Mouse (Mus musculus) testis, postnatal 14 days (tissue): ENCODE measurements around the gene Wnt2b.

Experiments used
- DNase-seq: peaks from one replicate; pipeline ENCODE4 v3.0.0; 2021; ENCODE audit warnings: low spot score

The Wnt2b gene

DNA sequence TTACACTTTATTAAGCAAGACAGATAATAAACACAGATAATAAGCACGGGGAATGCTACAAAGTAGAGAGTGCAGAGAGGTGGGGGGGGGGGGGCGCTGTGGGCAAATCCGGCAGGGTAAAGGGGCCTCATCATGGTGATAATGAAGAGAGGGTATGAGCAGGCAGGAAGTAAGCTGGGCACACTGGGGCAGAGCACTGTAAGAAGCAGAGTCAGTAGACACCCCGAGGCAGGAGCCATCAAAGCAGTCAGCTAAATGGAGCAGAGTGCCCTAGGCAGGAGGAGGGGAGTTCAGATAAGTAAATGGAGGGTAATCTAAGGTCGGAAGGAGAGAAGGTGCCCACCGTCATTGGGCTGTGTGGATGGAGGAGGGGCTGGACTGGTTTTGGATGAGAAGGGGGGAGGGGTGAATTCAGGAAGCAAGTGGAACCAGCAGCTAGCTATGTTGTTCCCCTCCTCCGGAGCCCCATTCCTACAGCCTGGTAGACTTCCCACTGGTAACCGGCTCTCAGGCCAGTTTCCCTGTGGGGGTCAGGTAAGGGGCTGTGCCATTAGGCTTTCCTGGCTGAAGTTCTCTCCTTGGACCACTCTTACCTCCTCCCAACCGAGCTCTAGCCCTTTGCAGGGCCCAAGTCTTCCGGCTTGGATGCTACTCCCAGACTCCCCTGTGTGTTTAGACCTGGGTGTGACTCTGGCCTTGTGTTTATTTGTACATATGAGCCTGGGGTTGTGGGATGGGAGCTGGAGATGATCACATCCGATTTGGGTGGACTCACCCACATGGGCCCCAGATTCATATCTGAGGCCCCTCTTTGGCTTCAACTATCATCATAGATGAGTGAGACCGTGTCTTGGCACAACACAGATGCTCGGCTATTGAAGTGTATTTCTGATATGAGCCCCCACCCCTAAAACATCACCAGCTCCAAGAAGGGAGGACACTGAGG is 1.9 kb upstream of the Wnt2b start:
- no peak for DNase-seq

DNA sequence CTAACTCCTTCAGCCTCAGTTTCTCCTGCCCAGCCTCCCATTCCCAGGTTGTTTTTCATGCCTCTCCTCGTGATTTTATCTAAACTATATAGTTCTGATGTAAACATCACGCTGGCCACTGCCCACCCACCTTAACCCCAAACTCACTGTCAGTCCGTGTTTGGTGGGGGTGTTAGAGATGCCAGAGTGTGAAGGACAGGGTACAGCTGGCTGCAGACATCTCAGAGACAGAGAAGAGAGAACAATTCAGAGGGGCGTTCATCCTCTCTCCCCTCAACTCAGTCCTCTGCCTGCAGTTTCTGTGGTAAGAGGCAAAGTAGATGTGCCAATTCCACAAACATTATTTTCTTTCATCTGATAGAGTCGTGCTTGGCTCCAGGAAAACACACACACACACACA is 1.1 kb upstream of the Wnt2b start:
- no peak for DNase-seq

DNA sequence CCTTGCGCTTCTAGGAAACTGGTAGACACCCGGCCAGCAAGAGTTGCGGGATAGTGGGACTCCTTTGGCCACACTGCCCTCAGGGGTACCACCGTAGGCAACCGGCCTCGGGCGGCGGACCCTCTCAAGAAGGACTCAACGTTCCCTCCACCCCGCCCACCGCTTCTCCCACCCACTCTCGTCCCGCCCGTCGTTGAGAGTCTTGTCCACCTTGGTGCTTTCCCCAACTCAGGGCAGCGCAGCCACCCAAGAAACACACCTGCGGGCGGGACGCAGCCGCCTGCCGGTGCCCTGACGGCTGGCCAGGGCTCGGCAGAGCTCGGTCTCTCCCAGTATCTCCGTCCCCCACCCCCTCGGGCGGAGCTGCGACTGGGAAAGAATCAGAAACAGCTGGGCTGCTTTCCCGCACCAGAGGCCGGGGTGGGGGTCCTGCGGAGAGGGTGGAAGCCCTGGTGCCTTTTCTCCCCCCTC is 455 bp upstream of the Wnt2b start:
- DNase-seq: no peak

DNA sequence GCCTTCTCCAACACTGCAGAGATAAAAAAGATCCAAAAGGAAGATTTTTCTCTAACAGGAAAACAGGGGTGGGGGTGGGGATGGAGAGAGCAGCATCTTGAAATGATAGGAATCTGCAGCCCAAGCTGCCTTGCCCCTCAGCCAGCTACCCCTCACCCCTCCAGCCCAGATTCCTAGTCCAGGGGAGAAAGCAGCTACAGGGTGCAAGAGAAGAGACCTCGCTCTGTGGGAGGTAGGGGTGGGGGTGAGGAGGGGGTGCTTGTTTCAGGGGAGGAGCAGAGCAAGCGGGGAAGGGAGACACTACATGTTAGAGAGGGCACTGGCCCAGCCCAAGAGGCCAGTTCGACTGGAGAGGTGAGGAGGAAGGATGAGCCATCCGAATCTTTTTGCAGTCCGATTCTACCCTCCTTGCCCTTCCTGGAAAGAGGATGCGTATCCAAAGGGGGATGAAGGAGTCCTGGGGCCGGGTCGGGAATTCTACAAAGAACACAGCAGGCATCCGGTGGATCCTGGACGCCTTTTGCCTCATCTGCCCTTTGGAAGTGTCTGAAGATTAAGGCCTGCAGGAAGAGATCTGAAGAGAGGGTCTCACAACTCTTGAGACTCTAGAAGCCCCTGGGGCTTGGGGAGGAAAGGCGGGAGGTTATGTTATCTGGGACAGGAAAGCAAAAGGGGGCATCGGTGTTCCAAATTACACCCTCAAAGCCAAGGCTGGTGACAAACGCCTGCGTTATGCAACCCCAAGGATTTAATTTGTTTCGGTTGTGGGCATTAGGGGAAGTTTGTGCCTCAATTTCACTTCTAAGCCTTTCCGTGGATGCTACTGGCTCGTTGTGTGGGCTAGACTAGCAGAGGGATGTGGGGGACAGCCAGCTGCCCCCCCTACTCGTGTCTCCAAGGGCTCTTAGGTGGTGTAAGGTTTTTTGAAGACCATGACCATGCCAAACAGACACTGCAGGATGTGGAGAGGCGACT is 1.4 kb downstream of the Wnt2b start:
- DNase-seq: no peak

DNA sequence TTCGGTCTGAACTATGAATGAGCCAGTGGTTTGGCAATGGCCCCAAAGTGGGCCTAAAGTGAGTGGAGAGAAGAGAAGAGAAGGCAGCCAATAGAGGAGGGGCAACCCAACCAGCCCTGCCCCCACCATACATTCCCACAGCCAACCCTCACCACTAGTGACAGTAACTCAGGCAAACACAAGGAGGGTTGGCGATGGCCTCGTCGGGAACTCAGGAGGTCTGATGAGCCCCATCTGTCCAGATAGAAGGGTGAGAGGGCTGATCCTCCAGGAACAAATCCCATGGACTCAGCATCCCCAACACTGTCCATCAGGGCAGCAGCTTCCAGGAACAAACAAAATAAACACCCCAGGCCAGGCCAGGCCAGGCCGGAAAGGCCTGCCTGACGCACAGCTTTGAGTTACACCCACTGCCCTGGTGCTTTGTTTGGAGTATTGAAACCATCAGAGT is 5.6 kb downstream of the Wnt2b start:
- no peak for DNase-seq

DNA sequence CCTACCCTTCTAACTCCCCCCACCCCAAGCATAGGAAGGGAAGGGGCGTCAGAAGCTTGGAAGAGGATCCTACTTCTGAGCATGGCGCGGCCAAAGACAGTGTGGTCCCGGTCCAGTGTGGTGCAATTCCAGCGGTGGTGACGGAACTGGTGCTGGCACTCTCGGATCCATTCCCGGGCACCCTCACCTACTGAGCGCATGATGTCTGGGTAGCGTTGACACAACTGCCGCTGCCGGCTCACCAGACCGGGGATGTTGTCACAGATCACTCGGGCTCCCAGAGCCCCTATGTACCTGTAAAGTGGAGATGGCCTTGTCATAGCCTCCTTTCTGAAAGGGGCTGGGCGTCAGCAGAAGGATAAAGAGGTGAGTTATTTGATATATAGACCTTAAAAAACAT is 7.2 kb downstream of the Wnt2b start:
- DNase-seq: no peak

DNA sequence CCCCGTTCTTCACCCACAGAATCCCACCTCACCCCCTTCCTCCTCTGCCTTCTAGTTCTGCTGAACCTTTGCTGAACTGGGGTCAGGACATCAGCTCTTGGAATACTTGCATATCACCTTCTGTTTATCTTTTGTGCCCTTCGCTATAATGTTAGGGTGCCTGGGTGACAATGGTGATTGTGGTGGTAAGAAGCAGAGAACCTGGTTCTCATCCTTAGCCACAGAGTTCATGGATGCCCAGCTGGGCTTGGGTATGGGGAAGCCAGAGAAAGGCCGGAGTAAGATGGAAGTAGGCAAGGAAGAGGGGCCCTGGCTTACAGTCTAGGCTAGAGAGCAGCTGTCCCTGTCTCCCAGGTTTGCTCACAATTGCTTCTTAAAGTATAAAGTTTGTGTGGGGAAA is 7.6 kb downstream of the Wnt2b start:
- no peak for DNase-seq

DNA sequence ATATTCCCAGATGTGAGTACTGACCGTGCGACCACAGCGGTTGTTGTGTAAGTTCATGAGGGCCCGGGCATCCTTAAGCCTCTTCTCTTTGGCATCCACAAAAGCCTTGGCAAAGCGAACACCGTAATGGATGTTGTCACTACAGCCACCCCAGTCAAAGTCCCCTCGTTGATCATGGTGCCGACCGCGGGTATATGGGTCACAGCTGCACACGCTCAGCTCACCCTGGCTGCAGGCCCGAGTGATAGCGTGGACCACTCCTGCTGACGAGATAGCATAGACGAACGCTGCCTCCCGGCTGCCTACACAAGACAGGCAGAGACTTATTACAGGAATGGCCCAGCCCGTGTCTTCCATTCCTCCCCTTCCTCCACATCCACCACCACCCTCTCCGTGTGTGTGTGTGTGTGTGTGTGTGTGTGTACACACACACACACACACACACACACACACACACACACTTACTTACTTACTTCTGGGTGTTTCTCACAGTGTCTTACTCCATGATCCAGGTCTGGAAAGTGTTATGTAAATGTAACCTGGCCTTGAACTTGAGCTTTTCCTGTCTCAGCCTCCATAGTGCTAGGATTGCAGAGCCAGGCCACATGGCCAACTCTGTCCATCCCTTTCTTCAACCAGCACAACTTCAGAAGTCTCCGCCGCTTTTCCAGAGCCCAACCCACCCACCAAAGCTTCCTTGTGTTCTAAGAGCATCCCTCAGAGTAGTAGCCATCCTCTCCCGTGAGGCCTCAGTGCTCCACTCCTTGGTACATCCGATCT is 8.6 kb downstream of the Wnt2b start:
- DNase-seq: no peak

DNA sequence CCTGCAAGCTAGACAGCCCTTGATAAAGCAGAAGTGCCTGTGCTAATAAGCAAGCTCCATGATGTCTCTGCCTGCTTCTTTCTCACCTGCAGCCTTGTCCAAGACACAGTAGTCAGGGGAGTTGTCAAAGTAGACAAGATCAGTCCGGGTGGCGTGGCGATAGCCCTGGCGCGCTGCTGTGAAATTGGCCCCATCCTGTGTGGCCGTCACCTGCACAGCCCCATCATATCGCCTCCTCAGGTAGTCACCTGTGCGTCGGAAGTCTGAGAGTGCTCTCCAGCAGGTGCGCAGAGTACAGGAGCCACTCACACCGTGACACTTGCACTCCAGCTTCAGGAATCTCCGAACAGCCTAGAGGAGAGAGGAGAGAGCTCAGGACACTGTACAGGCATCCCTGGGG is 10.8 kb downstream of the Wnt2b start:
- no peak for DNase-seq

DNA sequence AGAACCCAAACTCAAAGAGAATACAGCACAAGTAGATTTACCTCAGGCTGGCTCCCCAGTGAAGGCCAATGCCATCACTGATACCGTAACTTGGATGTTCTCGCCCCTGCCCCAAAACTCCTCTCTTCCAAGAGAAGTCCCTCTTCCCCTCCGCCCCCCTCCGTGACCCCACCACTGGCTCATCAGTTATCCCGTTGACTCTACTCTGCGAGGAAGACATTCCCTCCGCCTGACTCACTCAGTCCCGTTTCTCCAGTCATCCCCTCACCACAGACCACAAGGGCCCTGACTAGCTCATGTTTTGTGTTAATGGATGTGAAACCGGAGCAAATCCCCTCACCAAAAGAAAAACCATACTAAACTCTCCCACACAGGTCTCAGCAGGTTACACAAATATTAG is 16.8 kb downstream of the Wnt2b start:
- DNase-seq: no peak

DNA sequence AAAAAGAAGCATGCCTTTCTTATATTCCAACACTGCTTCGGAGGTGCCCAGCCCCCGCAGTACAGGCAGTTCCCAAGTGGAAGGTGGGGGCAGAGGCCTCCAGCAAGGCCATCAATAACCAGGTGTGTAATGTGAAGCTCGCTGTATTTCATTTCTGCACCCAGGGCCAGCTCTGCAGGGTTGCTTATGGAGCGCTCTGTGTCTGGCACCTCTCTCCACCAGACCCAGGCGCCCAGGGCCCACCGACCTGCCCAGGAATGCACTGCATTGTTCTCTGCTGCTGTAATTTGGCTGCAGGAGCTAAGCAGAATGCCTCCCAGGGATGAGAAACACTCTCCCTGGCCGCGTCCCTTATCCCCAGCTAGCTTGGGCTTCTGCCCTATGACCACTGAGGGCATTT is 18.4 kb downstream of the Wnt2b start:
- DNase-seq: no peak

DNA sequence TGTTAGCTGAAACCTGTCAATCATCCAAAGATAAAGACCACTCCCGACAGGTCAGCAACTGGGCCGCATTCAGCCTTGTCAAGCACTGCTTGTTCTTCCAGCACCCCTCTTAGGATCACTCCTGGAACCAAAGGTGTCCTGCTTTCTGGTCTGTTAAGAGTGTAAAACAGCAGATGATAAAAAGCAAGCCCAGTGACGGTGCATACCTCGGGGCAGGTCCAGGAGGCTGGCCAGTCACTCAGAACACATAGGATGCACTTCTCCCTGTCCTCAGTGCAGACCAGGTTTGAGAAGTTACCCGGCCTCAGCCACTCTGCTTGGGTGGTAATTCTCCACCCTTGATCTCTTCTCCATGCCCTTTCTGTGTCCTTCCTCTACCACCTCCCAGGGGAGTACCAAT is 19.0 kb downstream of the Wnt2b start:
- DNase-seq: no peak

DNA sequence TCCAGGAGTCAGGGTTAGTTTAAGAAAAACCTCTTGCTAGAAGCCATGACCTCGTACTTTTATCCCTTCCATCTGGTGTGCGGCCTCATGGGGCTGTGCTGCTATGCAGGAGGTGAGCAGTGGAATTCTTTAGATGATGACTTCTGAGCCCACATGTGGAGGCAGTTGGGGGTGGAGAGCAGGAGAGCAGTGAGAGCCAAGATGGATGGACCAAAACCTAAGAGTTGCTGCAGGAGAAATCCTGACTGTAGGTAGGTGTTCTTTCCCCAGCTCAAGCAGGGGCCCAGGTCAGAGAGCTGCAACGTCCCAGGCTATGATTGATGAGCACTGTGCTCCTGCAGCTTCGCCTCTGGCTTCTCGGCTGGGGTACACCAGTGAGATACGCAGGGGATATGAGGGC is 21.0 kb downstream of the Wnt2b start:
- DNase-seq: no peak

DNA sequence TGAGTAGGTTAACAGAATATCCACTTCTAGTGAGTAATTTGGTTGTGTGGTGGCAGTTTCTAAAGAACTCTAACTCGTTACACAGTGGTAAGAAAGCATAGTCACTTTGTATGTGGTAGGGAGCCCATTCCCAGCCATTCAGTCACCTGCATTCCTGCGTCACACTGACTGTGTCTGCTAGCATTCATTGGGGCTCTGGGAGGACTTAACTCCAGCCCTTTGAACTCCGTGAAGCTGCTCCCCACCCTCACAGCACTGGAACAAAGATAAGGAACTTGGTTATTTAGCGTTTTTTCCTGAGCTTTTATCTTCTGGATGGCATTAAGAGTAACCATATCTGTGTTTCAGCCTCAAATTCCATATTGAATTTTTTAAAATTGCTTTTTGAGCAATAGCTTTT is 23.4 kb downstream of the Wnt2b start:
- DNase-seq: no peak

DNA sequence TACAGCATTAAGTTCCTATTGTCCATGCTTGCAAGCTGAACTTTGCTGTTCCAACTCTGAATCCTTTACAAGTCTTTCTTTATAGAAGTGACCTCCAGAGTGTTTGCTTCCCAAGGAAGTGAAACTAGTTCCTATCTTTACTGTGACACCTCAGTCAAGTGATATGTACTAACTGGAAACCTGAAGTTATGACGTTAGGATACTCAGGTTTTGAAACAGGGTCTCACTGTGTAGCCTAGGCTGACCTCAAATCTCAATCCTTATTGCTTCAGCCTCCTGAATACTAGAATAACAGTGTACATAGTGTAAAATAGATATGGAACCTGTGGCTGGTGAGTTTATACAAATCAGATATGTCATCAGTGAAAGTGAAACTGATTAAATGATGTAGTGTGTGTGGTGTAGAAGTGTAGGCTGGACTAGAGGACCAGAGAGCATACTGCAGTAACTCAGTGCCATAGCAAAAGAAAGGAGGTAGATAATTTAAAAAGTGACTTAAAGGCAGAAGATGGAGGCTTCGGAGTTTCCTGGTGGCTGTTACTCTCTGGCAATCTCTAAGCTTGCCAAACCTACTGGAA is 23.9 kb downstream of the Wnt2b start:
- no peak for DNase-seq

DNA sequence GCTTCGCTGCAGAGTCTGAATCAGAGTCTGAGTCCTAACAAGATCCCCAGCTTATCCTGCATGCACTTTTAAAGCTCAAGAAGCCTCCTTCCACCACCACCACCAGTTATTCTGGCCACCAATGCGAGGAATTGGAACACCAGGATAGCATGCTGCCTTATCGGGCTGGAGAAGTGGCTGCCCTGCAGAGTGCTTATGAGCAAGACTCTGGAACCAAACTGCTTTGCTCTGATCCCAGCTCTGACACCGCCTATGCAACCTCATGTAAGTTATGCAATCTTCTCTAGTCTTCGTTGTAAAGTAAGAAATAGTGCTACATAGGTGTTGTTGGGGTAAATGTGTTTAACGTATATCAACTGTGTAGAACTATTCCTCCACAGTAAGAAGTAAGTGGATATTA is 32.3 kb downstream of the Wnt2b start:
- no peak for DNase-seq

DNA sequence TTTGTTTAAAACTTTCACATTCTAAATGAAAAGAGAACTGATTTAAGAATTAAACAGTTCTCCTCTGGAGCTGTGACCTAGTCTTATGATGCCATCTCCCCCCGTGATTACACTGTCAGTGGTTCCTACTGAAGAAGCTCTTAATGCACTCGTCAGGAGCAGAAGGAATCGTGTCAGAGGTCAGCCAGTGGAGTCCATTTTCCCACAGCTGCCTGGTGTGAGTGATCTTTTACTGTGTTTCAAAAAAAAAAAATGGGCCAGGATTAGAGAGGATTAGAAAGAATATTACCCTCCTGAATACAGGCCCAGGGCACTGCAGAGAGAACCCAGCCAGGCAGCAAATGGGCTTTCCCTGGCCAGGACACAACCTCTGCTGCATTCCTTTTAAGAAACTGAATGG is 46.7 kb downstream of the Wnt2b start:
- DNase-seq: no peak

DNA sequence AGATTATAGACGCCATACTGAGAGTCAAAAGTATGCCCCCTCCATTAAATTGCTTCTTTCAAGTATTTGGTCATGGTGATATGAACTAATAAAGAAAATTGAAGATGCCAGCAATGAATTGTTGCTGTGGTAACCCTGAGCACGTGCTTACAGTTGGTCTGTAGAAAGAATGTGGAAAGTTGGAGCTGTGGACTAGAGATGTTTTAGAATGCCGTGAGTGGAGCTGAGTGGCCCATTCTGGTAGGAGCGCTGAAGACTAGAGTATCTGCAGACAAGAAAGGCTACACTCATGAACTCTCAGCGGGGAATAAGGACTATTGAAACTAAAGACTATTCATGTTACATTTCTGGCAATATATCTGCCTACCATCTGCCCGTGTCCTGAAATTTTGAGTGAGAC is 52.5 kb downstream of the Wnt2b start:
- DNase-seq: no peak

DNA sequence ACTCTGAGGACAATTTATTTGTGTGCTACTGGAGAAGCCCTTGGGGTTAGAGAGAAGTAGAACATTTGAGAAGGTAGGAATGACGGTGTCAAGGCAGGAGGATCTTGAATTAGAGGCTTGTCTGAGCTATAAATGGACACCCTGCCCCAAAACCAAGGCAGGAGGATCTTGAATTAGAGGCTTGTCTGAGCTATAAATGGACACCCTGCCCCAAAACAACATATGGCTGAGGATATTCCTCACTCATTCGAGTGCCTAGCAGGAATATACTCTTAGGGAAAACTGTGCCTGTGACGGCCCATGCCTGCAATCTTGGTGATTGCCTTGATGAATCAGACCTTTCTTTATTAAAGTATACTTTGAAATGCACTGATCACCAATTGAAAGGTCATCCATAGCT is 55.7 kb downstream of the Wnt2b start:
- DNase-seq: no peak

DNA sequence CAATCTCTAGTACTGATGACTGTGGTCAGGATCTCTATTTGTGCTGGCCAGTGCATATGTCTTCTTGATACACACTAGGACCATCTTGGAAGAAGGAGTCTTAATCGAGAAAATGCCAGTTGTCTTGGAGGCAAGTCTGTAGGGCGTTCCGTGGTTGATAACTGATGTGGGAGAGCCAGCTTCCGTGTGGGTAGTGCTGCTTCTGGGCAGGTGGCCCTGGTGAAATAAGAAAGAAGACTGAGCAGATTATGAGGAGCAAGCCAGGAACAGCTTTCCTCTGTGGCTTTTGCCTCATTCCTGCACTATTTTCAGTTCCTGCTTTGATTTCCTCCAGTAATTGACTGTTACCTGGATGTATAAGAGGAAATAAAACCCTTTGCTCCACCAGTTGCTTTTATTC is 56.3 kb downstream of the Wnt2b start:
- DNase-seq: no peak

DNA sequence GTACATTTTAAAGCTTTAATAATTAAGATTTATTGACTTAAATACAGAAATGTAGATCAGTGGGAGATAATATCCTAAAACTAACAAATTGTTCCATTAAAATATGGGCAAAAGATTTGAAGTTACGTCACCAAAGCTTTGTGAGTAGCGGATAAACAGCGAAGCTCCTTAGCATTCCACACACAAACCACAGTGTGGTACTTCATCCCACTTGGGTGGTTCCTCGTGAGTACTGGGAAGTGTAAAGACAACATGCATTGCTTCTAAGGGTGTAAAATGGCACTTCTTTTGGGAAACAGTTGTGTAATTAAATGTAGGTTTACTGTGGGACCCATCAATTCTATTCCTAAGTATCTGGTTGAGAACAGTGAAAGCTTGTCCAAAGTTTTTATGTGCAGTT is 60.6 kb downstream of the Wnt2b start:
- no peak for DNase-seq

DNA sequence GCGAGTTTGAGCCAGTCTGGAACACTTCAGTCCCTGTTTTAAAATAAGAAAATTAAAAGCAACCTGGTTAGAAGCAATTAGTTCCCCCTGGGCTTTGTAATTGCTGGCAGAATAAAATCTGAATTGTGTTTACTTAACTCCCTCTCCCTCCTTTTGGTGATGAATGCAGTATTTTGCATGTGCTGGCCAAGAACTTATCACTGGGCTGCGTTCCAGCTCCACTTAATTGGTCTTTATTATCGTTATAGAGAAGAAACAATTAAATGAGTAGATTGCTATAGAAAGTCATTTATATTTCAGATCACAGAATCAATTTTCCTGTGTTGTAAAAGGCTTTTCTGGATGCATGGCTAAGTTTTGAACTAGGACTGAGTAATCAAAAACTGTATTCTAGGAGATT is 65.6 kb downstream of the Wnt2b start:
- DNase-seq: no peak
